Mouse (Mus musculus) splenic B cell, adult 2 months (primary cell): ENCODE measurements around the gene Olfr221.

Experiments used
- DNase-seq: peaks from one replicate; pipeline ENCODE4 v3.0.0-alpha.2; 2011; ENCODE audit warnings: low read depth, low spot score
- H3K27me3 ChIP-seq: 2 replicates; pipeline ENCODE4 v1.6.1; 2012; ENCODE audit warnings: mild to moderate bottlenecking, low read length, moderate library complexity, mixed read lengths; ENCODE audit not compliant: control insufficient read depth, poor library complexity, insufficient read depth, severe bottlenecking
- H3K36me3 ChIP-seq: 2 replicates; pipeline ENCODE4 v1.6.1; 2012; ENCODE audit warnings: mild to moderate bottlenecking, low read length, moderate library complexity, mixed read lengths; ENCODE audit not compliant: control insufficient read depth, poor library complexity, insufficient read depth, severe bottlenecking

The Olfr221 gene

GRCm38 (mm10) chr14:51997483-51997882, 44.8 kb downstream of the Olfr221 start:
- H3K36me3 ChIP-seq = no peaks in the 10 kb centered on the region
- H3K27me3 ChIP-seq = no peaks in the 10 kb centered on the region
- DNase-seq = no peak

GRCm38 (mm10) chr14:51996866-51997265, 45.4 kb downstream of the Olfr221 start:
- Histone ChIP-seq H3K27me3 (no peaks in the 10 kb centered on the region), H3K36me3 (no peaks in the 10 kb centered on the region)
- no peak for DNase-seq

GRCm38 (mm10) chr14:51996231-51996841, 45.9 kb downstream of the Olfr221 start:
- no peak for DNase-seq
- no peaks in the 10 kb centered on the region for H3K27me3 ChIP-seq
- no peaks in the 10 kb centered on the region for H3K36me3 ChIP-seq

GRCm38 (mm10) chr14:51995219-51995871, 46.9 kb downstream of the Olfr221 start:
- H3K27me3 ChIP-seq = no peaks in the 10 kb centered on the region
- DNase-seq = no peak
- no peaks in the 10 kb centered on the region for H3K36me3 ChIP-seq

- Histone ChIP-seq H3K27me3 (no peaks in the 10 kb centered on the region), H3K36me3 (no peaks in the 10 kb centered on the region)
- DNase-seq = no peak
These were observed 47.8 kb downstream of the Olfr221 start for GRCm38 (mm10) chr14:51994453-51994852.

GRCm38 (mm10) chr14:51989461-51989970, 52.7 kb downstream of the Olfr221 start:
- no peak for DNase-seq
- H3K36me3 ChIP-seq = no peaks in the 10 kb centered on the region
- no peaks in the 10 kb centered on the region for H3K27me3 ChIP-seq

GRCm38 (mm10) chr14:51988731-51989130, 53.5 kb downstream of the Olfr221 start:
- no peaks in the 10 kb centered on the region for H3K36me3 ChIP-seq
- no peaks in the 10 kb centered on the region for H3K27me3 ChIP-seq
- no peak for DNase-seq

GRCm38 (mm10) chr14:51987177-51987576, 55.1 kb downstream of the Olfr221 start:
- no peak for DNase-seq
- Histone ChIP-seq H3K36me3 (no peaks in the 10 kb centered on the region), H3K27me3 (no peaks in the 10 kb centered on the region)

GRCm38 (mm10) chr14:51986153-51986505, 56.1 kb downstream of the Olfr221 start:
- no peaks in the 10 kb centered on the region for H3K36me3 ChIP-seq
- no peaks in the 10 kb centered on the region for H3K27me3 ChIP-seq
- no peak for DNase-seq

- no peaks in the 10 kb centered on the region for H3K27me3 ChIP-seq
- no peak for DNase-seq
- H3K36me3 ChIP-seq = no peaks in the 10 kb centered on the region
These were observed 56.7 kb downstream of the Olfr221 start for GRCm38 (mm10) chr14:51985301-51986152.

GRCm38 (mm10) chr14:51984247-51985231, 57.7 kb downstream of the Olfr221 start, which contains the start of gene Arhgef40:
Arhgef40 (plus strand) TSS chr14:51984719.
- no peaks in the 10 kb centered on the region for H3K27me3 ChIP-seq

More at GRCm38 (mm10) chr14:51984247-51985231, 57.7 kb downstream of the Olfr221 start, which contains the start of gene Arhgef40:
- peak; percentile 25 for DNase-seq
- no peaks in the 10 kb centered on the region for H3K36me3 ChIP-seq
